Mouse (Mus musculus): ENCODE measurements around the gene Zfp846. TPM values are rescaled to one million over a fixed set of nuclear protein-coding genes. Genes with fewer than 3 reads are reported as not detected.

Zfp846 gene
- polyA plus RNA-seq, 1 experiment from 2014 or later, result 23.8 TPM

DNA sequence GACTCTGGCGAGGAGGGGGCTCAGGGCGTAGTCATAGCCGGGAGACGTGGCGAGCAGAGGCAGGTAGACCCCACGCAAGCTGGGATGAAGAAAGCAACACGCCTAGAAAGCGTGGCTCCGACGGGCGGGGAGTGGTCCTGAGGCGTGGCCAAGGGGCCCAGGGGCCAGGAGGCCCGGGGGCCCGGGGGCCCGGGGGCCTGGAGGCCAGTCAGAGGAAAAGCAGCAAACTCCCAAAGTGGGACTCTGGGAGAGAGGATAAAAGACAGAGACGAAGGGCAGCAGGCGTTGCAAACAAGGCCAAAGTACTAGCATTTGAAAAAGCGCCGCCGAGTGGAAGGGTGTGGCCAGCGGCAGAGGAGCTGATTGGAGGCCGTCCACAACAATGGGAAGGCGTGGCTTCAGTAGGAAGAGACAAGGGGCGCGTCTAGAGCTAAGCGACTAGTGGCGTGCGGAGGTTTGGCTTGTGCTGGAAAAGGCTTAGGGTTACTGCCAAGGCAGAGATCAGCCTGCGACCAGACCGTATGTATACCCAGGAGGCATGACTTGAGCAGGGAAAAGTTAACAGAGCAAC is 61.9 kb downstream of the Zfp846 start:
- Histone ChIP-seq H3K9ac (ENCODE audit: low read length) (peak overlapping the region; percentile 69), H3K9me3 (ENCODE audit: control insufficient read depth, low read length) (no peaks in the 10 kb centered on the region), H3K27ac (ENCODE audit: low read depth, low read length) (peak overlapping the region; percentile 69), H3K4me2 (peak overlapping the region; percentile 75), H3K4me1 (ENCODE audit: control insufficient read depth, insufficient read depth, low read length) (peaks cover 21% of the 10 kb centered on the region), H3K36me3 (ENCODE audit: control insufficient read depth, insufficient read depth, low read length) (peaks cover 10% of the 10 kb centered on the region; the same call in 1 of the 2 replicates), H3K4me3 (ENCODE audit: low read depth, low read length) (peak overlapping the region; percentile 69), H3K27me3 (ENCODE audit: control insufficient read depth, insufficient read depth, low read length) (no peaks in the 10 kb centered on the region)
- peak; percentile 97 for DNase-seq (ENCODE audit: low spot score, missing footprints)
- WGBS, result under 1% methylated on average over 30 of the region's 30 CpGs
- peak; percentile 87 for ATAC-seq (ENCODE audit: low FRiP score)

DNA sequence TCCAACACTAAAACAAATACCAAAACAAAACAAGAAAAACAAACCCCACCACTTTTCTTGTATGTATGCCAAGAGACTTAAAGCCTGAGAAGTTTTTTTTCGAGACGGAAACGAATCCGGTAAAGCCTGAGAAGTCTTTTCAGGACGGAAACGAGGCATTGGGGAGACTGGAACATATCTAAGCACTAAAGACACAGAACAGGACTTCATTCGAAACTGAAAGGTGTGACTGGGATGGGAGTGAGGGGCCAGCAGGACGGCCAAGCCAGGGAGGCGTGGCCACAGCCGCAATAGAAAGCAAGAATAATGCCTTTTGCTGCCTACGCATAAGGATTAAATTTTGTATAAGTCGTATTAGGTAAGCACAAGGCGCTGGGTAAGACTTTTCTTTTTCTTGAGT is 62.7 kb downstream of the Zfp846 start:
- no peak overlapping the region for H3K27ac ChIP-seq (ENCODE audit: low read depth, low read length)
- peak overlapping the region; percentile 75 for H3K4me2 ChIP-seq
- no peaks in the 10 kb centered on the region for H3K27me3 ChIP-seq (ENCODE audit: control insufficient read depth, insufficient read depth, low read length)
- 11% methylated on average over 13 of the region's 13 CpGs for WGBS
- peaks cover 6% of the 10 kb centered on the region; the same call in 1 of the 2 replicates for H3K36me3 ChIP-seq (ENCODE audit: control insufficient read depth, insufficient read depth, low read length)
- H3K9me3 ChIP-seq (ENCODE audit: control insufficient read depth, low read length), result no peaks in the 10 kb centered on the region
- DNase-seq (ENCODE audit: low spot score, missing footprints) (no peak), ATAC-seq (ENCODE audit: low FRiP score) (no peak)
- H3K4me1 ChIP-seq (ENCODE audit: control insufficient read depth, insufficient read depth, low read length), result peaks cover 21% of the 10 kb centered on the region
- peak overlapping the region; percentile 69 for H3K9ac ChIP-seq (ENCODE audit: low read length)
- H3K4me3 ChIP-seq (ENCODE audit: low read depth, low read length), result peak overlapping the region; percentile 69

DNA sequence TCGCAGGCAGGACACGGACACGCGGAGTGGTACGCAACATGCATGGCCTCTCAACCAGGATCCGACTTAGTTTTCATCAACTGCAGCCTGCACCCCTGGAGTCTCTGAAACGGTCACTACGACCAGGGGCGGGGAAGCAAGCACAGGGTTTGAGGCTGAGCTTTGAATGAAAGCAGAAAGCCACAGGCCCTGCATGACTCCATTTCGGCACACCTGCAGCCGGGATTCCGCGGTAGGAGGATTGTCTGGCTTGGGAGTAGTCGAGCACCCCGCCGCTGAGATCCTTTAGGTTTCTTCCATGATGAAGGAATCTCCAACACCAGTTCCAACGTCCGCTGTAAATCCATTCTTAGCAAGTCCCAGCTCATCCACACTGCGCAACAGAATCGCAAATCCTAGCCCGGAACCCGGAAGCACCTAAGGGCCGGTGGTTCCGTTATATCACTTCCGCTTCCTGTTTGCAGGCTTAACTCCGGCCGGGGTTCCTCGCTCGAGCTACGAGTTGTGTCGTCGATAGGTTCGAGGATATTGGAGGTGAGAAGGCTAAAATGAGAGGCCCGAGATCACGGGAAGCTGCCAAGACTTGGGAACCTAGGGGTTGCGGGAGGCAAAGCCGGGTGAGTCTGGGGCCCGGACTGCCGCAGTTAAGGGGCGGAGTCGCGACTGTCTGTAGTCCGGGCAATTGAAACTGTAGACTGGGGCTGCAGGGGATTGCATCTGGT is 63.4 kb downstream of the Zfp846 start, which contains the start of gene Fbxl12:
Fbxl12 (minus strand) TSS at position 408 of the 722 bp plus-strand sequence.
- DNase-seq (ENCODE audit: low spot score, missing footprints), result peak; percentile 98
- Histone ChIP-seq H3K27ac (ENCODE audit: low read depth, low read length) (peak within 1 kb of the TSS; percentile 42; the same call in 1 of the 2 replicates), H3K9me3 (ENCODE audit: control insufficient read depth, low read length) (no peaks in the 10 kb centered on the region), H3K27me3 (ENCODE audit: control insufficient read depth, insufficient read depth, low read length) (no peaks in the 10 kb centered on the region), H3K36me3 (ENCODE audit: control insufficient read depth, insufficient read depth, low read length) (peaks cover 2% of the 10 kb centered on the region; the same call in 1 of the 2 replicates), H3K4me3 (ENCODE audit: low read depth, low read length) (peak within 1 kb of the TSS; percentile 69), H3K4me2 (peak within 1 kb of the TSS; percentile 75), H3K9ac (ENCODE audit: low read length) (peak within 1 kb of the TSS; percentile 69), H3K4me1 (ENCODE audit: control insufficient read depth, insufficient read depth, low read length) (peaks cover 21% of the 10 kb centered on the region)
- peak; percentile 20 for ATAC-seq (ENCODE audit: low FRiP score)
- under 1% methylated on average over 43 of the region's 43 CpGs for WGBS

DNA sequence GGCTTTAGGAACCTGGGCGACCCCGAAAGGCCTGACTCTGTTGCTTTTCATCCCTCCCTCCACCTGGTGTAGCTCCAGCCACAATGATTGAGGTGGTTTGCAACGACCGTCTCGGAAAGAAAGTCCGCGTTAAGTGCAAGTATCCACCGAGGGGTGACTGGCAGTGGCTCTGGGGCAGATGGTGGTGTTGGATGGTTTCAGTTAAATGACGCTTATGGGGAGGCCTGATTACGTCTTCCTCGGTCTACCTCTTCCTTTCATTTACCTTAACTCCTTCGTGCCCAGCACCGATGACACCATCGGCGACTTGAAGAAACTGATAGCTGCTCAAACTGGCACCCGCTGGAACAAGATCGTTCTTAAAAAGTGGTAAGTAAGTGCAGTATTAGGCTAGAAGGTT is 64.0 kb downstream of the Zfp846 start:
- Histone ChIP-seq H3K9me3 (ENCODE audit: control insufficient read depth, low read length) (no peaks in the 10 kb centered on the region), H3K27me3 (ENCODE audit: control insufficient read depth, insufficient read depth, low read length) (no peaks in the 10 kb centered on the region), H3K36me3 (ENCODE audit: control insufficient read depth, insufficient read depth, low read length) (peaks cover 2% of the 10 kb centered on the region; the same call in 1 of the 2 replicates), H3K4me2 (peak overlapping the region; percentile 75), H3K27ac (ENCODE audit: low read depth, low read length) (no peak overlapping the region), H3K9ac (ENCODE audit: low read length) (peak overlapping the region; percentile 69), H3K4me1 (ENCODE audit: control insufficient read depth, insufficient read depth, low read length) (peaks cover 21% of the 10 kb centered on the region), H3K4me3 (ENCODE audit: low read depth, low read length) (peak overlapping the region; percentile 69)
- ATAC-seq (ENCODE audit: low FRiP score) (no peak), DNase-seq (ENCODE audit: low spot score, missing footprints) (no peak)
- 6% methylated on average over 17 of the region's 17 CpGs for WGBS

DNA sequence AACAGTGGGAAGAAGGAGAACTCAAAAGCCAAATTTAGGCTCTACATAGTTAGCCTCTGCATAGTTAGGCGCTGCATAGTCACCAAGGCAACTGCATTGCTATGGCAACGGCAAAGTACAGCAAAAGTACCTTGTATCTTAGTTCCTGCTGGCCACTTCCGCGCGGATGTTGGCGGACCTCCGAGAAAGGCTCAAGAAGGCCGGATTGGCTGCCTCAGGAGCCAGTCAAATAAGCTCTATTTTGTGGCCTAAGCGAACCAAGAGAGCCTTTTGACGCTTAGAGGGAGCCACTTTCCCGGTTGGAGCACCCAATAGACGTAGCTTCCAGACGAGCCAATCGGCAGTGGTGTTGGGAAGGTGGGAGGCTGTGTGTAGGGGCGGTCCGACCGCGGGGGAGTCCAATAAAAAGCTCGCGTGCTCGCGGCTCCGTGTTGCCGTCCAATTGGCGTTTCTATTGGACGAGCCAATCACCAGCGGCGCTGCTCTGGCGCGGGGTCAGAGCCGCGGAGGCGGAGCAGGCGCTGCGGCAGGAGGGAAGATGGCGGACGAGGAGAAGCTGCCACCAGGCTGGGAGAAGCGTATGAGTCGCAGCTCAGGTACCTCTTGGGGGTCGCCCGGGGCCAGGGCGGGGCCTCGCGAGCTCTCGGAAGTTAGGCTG is 70.6 kb downstream of the Zfp846 start, which contains the start of gene Pin1:
Pin1 (plus strand) TSS at position 494 of the 658 bp plus-strand sequence.
- WGBS, result under 1% methylated on average over 45 of the region's 45 CpGs

DNA sequence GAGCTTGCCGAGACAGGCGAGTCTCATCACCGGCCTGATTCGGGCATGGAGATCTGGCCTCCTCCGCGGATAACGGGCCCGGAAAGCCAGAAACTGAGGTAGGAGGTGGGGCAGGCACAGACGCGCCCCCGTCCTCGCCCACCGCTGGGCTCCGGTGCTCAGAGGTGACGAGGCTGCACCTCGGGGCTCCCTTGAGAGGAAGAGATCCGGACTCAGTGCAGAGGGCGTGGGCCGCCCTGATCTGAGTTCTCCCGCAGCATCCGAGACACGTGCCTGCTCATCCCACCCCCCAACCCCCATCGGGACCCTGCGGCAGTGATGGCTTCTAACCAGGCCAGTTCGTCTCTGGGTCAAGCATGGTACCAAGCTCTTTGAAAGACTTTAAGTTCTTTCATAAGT is 71.2 kb downstream of the Zfp846 start:
- peak overlapping the region; percentile 96 for H3K4me3 ChIP-seq (ENCODE audit: low read depth, low read length)
- H3K9me3 ChIP-seq (ENCODE audit: control insufficient read depth, low read length), result no peaks in the 10 kb centered on the region
- peaks cover 19% of the 10 kb centered on the region for H3K4me1 ChIP-seq (ENCODE audit: control insufficient read depth, insufficient read depth, low read length)
- peak; percentile 90 for DNase-seq (ENCODE audit: low spot score, missing footprints)
- peak overlapping the region; percentile 76 for H3K4me2 ChIP-seq
- H3K27me3 ChIP-seq (ENCODE audit: control insufficient read depth, insufficient read depth, low read length), result no peaks in the 10 kb centered on the region
- peak; percentile 41 for ATAC-seq (ENCODE audit: low FRiP score)
- H3K36me3 ChIP-seq (ENCODE audit: control insufficient read depth, insufficient read depth, low read length), result peaks cover 16% of the 10 kb centered on the region
- under 1% methylated on average over 25 of the region's 25 CpGs for WGBS
- H3K9ac ChIP-seq (ENCODE audit: low read length), result peak overlapping the region; percentile 91
- H3K27ac ChIP-seq (ENCODE audit: low read depth, low read length), result no peak overlapping the region

More for the DNA sequence above, 70.6 kb downstream of the Zfp846 start, which contains the start of gene Pin1:
- Histone ChIP-seq H3K4me1 (ENCODE audit: control insufficient read depth, insufficient read depth, low read length) (peaks cover 19% of the 10 kb centered on the region), H3K27ac (ENCODE audit: low read depth, low read length) (no peak within 1 kb of the TSS), H3K4me2 (peak within 1 kb of the TSS; percentile 76), H3K9me3 (ENCODE audit: control insufficient read depth, low read length) (no peaks in the 10 kb centered on the region), H3K9ac (ENCODE audit: low read length) (peak within 1 kb of the TSS; percentile 91), H3K27me3 (ENCODE audit: control insufficient read depth, insufficient read depth, low read length) (no peaks in the 10 kb centered on the region), H3K36me3 (ENCODE audit: control insufficient read depth, insufficient read depth, low read length) (peaks cover 15% of the 10 kb centered on the region), H3K4me3 (ENCODE audit: low read depth, low read length) (peak within 1 kb of the TSS; percentile 96)
- ATAC-seq (ENCODE audit: low FRiP score) (peak; percentile 100), DNase-seq (ENCODE audit: low spot score, missing footprints) (peak; percentile 99)

DNA sequence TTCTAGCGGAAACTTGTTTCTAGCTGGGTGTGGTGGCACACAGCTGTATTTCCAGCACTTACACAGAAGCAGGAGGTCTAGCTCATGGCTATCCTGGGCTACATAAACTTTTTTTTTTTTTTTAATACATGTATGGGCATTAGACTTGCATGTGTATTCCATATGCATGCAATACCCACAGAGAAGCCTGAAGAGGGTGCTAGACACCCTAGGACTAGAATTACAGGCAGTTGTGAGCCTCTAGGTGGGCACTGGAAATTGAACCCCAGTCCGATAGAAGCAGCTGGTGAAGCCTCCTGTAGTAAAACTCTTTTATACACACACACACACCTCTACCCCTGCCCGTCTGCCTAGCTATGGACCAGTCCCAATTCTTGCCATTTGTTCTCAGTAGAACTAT is 72.8 kb downstream of the Zfp846 start:
- Histone ChIP-seq H3K9me3 (ENCODE audit: control insufficient read depth, low read length) (no peaks in the 10 kb centered on the region), H3K4me3 (ENCODE audit: low read depth, low read length) (no peak overlapping the region), H3K4me2 (peak overlapping the region; percentile 76), H3K36me3 (ENCODE audit: control insufficient read depth, insufficient read depth, low read length) (peaks cover 24% of the 10 kb centered on the region), H3K27ac (ENCODE audit: low read depth, low read length) (no peak overlapping the region), H3K4me1 (ENCODE audit: control insufficient read depth, insufficient read depth, low read length) (peaks cover 19% of the 10 kb centered on the region), H3K27me3 (ENCODE audit: control insufficient read depth, insufficient read depth, low read length) (no peaks in the 10 kb centered on the region), H3K9ac (ENCODE audit: low read length) (no peak overlapping the region)
- DNase-seq (ENCODE audit: low spot score, missing footprints) (no peak), ATAC-seq (ENCODE audit: low FRiP score) (no peak)
- 93% methylated on average over 3 of the region's 3 CpGs for WGBS

All from midbrain, embryonic 11.5 days (tissue).